Mouse (Mus musculus) forebrain, embryonic 11.5 days (tissue): ENCODE results near the gene Syde2. TPM values are rescaled to one million over a fixed set of nuclear protein-coding genes. Genes with fewer than 3 reads are reported as not detected.

Experiments
- ATAC-seq: fragments of 200-750 bp; cut with Nextera tagmentation; replicated peaks from 2 replicates; pipeline ENCODE4 v1.8.0; 2017; ENCODE audit warnings: moderate TSS enrichment; ENCODE audit not compliant: low FRiP score
- DNase-seq: peaks from one replicate; pipeline ENCODE4 v3.0.0-alpha.2; 2017; ENCODE audit warnings: low spot score
- H3K27ac ChIP-seq: fragments of 300-500 bp; sonication (generic); 2 replicates; pipeline ENCODE4 v1.5.1; 2014; ENCODE audit warnings: low read depth, low read length
- H3K27me3 ChIP-seq: fragments of 300-500 bp; sonication (generic); 2 replicates; pipeline ENCODE4 v1.6.1; 2014; ENCODE audit warnings: mild to moderate bottlenecking, low read length, mixed read lengths; ENCODE audit not compliant: control insufficient read depth, insufficient read depth
- H3K36me3 ChIP-seq: fragments of 300-500 bp; sonication (generic); 2 replicates; pipeline ENCODE4 v1.6.1; 2014; ENCODE audit warnings: mild to moderate bottlenecking, low read length, moderate library complexity, mixed read lengths; ENCODE audit not compliant: control insufficient read depth, insufficient read depth
- H3K4me1 ChIP-seq: fragments of 300-500 bp; sonication (generic); replicated peaks from 2 replicates; pipeline ENCODE4 v1.6.1; 2014; ENCODE audit warnings: low read length, mixed read lengths; ENCODE audit not compliant: control insufficient read depth, insufficient read depth
- H3K4me2 ChIP-seq: fragments of 300-500 bp; sonication (generic); 2 replicates; pipeline ENCODE4 v1.6.1; 2014; ENCODE audit warnings: low read depth, mild to moderate bottlenecking, low read length, moderate library complexity, mixed read lengths; ENCODE audit not compliant: severe bottlenecking
- H3K4me3 ChIP-seq: fragments of 300-500 bp; sonication (generic); 2 replicates; pipeline ENCODE4 v1.5.1; 2014; ENCODE audit warnings: low read depth, low read length
- H3K9ac ChIP-seq: fragments of 300-500 bp; sonication (generic); 2 replicates; pipeline ENCODE4 v1.6.1; 2014; ENCODE audit warnings: low read length
- H3K9me3 ChIP-seq: fragments of 300-500 bp; sonication (generic); 2 replicates; pipeline ENCODE4 v1.6.1; 2016; ENCODE audit warnings: low read length, mixed read lengths; ENCODE audit not compliant: control insufficient read depth
- WGBS: fragments of 180-500 bp; shearing (Covaris S2); extraction: QIAGEN DNeasy Blood & Tissue Kit; methylation state at CpG from one replicate; pipeline ENCODE4 v1.1.7; 2014; 5-methylcytosine and 5-hydroxymethylcytosine counted together
- polyA plus RNA-seq: library from polyadenylated mRNA; unstranded; fragments of >200 nt; fragmentation: Nextera tagmentation; extraction: Ambion mirVana; gene quantifications from 2 replicates; pipeline ENCODE4 v1.2.1, GENCODE M21; 2014

Syde2 gene
- polyA plus RNA-seq, 1 experiment from 2014 or later, result 2.0 TPM

GRCm38 (mm10) chr3:146011544-146012218, 24.0 kb downstream of the Syde2 start:
- 69% methylated on average over 8 of the region's 8 CpGs for WGBS

DNA sequence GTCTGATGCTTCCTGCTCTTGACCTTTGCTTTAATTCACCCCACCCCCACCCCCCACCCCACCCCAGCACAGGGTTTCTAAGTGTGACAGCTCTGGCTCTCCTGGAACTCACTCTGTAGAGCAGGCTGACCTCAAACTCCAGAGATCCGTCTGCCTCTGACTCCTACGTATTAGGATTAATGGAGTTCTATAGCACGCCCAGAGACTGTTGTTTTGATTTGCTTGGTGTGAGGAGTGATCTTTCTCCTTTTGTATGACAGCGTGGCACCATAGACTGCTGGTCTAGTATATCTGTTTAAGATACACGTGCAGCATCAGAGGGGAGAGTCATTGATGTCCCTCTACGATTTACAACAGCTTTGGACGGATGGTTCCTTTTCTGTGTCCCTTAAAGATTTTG, 25.8 kb downstream of the Syde2 start:
- DNase-seq (no peak), ATAC-seq (no peak)
- H3K27ac ChIP-seq, result no peak overlapping the region
- no peaks in the 10 kb centered on the region; the same call in 1 of the 2 replicates for H3K36me3 ChIP-seq
- H3K27me3 ChIP-seq, result no peaks in the 10 kb centered on the region
- no peak overlapping the region for H3K4me3 ChIP-seq
- WGBS, result 95% methylated on average over 7 of the region's 7 CpGs
- 0 out of 2 replicates have a peak, but pooled peaks cover 5% of the 10 kb centered on the region for H3K4me1 ChIP-seq
- no peaks in the 10 kb centered on the region for H3K9me3 ChIP-seq
- H3K4me2 ChIP-seq, result no peak overlapping the region
- H3K9ac ChIP-seq, result no peak overlapping the region

More at GRCm38 (mm10) chr3:146011544-146012218, 24.0 kb downstream of the Syde2 start:
- no peak overlapping the region for H3K4me2 ChIP-seq
- H3K4me3 ChIP-seq, result no peak overlapping the region
- DNase-seq (no peak), ATAC-seq (no peak)
- no peaks in the 10 kb centered on the region for H3K9me3 ChIP-seq
- H3K36me3 ChIP-seq, result no peaks in the 10 kb centered on the region; the same call in 1 of the 2 replicates
- H3K9ac ChIP-seq, result no peak overlapping the region
- H3K27ac ChIP-seq, result no peak overlapping the region
- H3K4me1 ChIP-seq, result no peaks in the 10 kb centered on the region
- no peaks in the 10 kb centered on the region for H3K27me3 ChIP-seq

DNA sequence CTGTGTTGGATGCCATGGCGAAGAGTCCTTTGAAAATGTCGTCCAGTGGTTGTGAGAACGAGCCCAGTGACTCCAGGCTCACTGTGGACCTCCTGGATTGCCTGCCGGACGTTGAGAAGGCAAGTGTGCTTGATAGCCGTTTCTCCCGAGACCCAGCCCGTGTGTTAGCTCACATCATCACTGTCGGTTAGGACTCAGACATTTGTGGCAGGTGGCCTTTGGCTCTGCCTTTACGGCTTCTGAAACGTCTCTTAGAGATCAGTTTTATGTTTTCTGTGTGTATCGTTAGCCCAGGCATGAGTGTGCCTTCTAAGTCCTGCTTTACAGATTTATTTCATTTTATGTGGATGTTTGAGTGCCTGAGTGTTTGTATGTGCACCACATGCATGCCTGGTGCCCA, 26.7 kb downstream of the Syde2 start:
- DNase-seq, result no peak
- WGBS, result 95% methylated on average over 12 of the region's 12 CpGs
- 0 out of 2 replicates have a peak, but pooled peaks cover 5% of the 10 kb centered on the region for H3K4me1 ChIP-seq
- no peak overlapping the region for H3K4me3 ChIP-seq
- no peak for ATAC-seq
- H3K9ac ChIP-seq, result no peak overlapping the region
- no peaks in the 10 kb centered on the region for H3K27me3 ChIP-seq
- no peaks in the 10 kb centered on the region for H3K9me3 ChIP-seq
- no peak overlapping the region for H3K27ac ChIP-seq
- H3K4me2 ChIP-seq, result no peak overlapping the region
- no peaks in the 10 kb centered on the region; the same call in 1 of the 2 replicates for H3K36me3 ChIP-seq

DNA sequence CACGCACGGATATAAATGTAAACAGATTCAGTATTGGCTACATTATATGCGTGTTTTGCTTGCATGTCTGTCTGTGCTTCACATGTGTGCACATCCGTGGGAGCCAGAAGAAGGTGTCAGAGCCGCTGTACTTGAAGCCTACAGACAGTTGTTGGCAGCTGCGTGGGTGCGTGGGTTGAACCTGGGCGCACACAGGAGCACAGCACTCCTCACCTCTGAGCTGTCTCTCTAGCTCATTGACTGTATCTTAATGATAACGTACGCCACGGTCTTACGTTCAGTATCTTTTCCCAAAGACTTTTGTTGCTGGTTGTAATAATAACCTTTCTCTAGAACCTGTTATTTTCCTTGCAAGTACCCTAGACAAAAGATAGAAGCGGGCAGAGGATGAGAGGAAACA, 29.3 kb downstream of the Syde2 start:
- Histone ChIP-seq H3K9ac (no peak overlapping the region), H3K4me1 (0 out of 2 replicates have a peak, but pooled peaks cover 5% of the 10 kb centered on the region), H3K27me3 (no peaks in the 10 kb centered on the region), H3K36me3 (no peaks in the 10 kb centered on the region; the same call in 1 of the 2 replicates), H3K4me2 (no peak overlapping the region), H3K27ac (no peak overlapping the region), H3K9me3 (no peaks in the 10 kb centered on the region), H3K4me3 (no peak overlapping the region)
- no peak for ATAC-seq
- WGBS, result 94% methylated on average over 13 of the region's 13 CpGs
- peak; percentile 24 for DNase-seq

DNA sequence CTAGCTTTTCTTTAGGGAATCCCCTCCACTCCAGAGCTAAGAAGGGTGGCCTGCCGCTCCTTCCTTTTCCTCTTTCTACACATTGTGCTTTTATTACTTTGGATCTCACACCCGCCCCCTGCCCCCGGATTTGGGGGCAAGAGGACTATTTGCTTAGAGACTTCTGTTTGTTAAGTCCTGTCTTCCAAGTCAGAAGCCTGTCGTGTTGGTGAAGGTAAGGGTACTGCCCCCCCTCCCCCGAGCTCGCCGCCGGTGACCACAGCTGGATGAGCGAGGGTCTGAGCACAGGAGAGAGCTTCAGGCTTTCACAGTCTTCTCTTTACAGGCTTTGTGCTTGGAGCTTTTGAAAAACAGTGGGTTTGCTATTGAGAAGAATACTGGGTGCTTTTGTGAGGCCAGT, 29.9 kb downstream of the Syde2 start:
- peak; percentile 46 for DNase-seq
- no peak overlapping the region for H3K4me2 ChIP-seq

GRCm38 (mm10) chr3:146022232-146022631, 34.6 kb downstream of the Syde2 start:
- no peak overlapping the region for H3K27ac ChIP-seq
- WGBS, result 95% methylated on average over 9 of the region's 9 CpGs
- H3K4me2 ChIP-seq, result no peak overlapping the region
- H3K9ac ChIP-seq, result no peak overlapping the region
- no peaks in the 10 kb centered on the region for H3K36me3 ChIP-seq
- no peaks in the 10 kb centered on the region for H3K9me3 ChIP-seq
- no peaks in the 10 kb centered on the region for H3K27me3 ChIP-seq
- ATAC-seq (no peak), DNase-seq (peak; percentile 21)
- H3K4me3 ChIP-seq, result no peak overlapping the region
- H3K4me1 ChIP-seq, result 0 out of 2 replicates have a peak, but pooled peaks cover 5% of the 10 kb centered on the region

More for the DNA sequence above, 29.9 kb downstream of the Syde2 start:
- Histone ChIP-seq H3K9me3 (no peaks in the 10 kb centered on the region), H3K36me3 (no peaks in the 10 kb centered on the region; the same call in 1 of the 2 replicates), H3K4me1 (0 out of 2 replicates have a peak, but pooled peaks cover 5% of the 10 kb centered on the region), H3K27ac (no peak overlapping the region), H3K4me3 (no peak overlapping the region), H3K9ac (no peak overlapping the region), H3K27me3 (no peaks in the 10 kb centered on the region)
- ATAC-seq, result no peak
- WGBS, result 63% methylated on average over 9 of the region's 9 CpGs

DNA sequence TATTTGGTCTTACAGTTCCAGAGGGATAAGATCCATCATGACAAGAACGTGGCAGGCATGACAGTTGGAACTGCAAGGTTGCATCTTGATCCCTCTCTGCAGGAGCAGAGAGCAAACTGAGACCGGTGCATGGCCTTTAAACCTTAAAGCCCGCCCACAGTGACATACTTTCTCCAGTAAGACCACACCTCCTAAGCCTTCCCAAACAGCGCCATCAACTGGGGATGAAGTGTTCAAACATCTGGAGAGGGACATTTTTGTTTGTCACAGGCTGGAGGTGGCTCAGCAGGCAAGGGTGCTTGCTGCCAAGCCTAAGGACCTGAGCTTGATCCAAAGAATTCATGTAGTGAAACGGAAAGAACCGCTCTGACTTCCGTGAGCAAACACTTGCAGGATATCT, 37.1 kb downstream of the Syde2 start:
- 88% methylated on average over 7 of the region's 7 CpGs for WGBS
- H3K36me3 ChIP-seq, result no peaks in the 10 kb centered on the region
- ATAC-seq (no peak), DNase-seq (no peak)
- H3K9me3 ChIP-seq, result no peaks in the 10 kb centered on the region
- no peak overlapping the region for H3K4me2 ChIP-seq
- H3K27me3 ChIP-seq, result no peaks in the 10 kb centered on the region
- H3K9ac ChIP-seq, result no peak overlapping the region
- no peak overlapping the region for H3K27ac ChIP-seq
- no peak overlapping the region for H3K4me3 ChIP-seq
- H3K4me1 ChIP-seq, result no peaks in the 10 kb centered on the region

DNA sequence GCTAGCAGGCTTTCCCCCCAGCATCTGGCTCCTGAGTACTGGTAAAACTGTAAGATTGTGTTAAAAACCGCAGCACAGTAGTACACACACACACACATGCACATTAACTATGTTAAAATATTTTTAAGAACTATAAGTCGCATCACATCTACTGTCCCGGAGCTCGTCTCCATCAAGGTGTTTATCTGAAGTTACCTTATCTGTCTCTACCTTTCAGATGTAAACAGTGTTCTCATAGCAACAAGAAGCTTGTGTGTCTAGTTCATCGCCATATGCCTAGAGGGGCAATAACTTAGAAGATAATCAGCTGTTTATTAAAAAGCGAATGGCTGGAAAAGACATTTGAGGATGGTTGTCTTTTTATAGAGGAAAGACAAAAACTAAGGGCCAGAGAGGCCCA, 37.8 kb downstream of the Syde2 start:
- no peak for DNase-seq
- 96% methylated on average over 6 of the region's 6 CpGs for WGBS
- no peaks in the 10 kb centered on the region for H3K4me1 ChIP-seq
- no peak overlapping the region for H3K4me2 ChIP-seq
- no peak for ATAC-seq
- no peaks in the 10 kb centered on the region for H3K9me3 ChIP-seq
- no peaks in the 10 kb centered on the region for H3K36me3 ChIP-seq
- H3K9ac ChIP-seq, result no peak overlapping the region
- no peak overlapping the region for H3K27ac ChIP-seq
- H3K27me3 ChIP-seq, result no peaks in the 10 kb centered on the region
- H3K4me3 ChIP-seq, result no peak overlapping the region

GRCm38 (mm10) chr3:146027116-146027515, 39.4 kb downstream of the Syde2 start:
- Histone ChIP-seq H3K27me3 (no peaks in the 10 kb centered on the region), H3K4me1 (no peaks in the 10 kb centered on the region), H3K36me3 (no peaks in the 10 kb centered on the region), H3K9me3 (no peaks in the 10 kb centered on the region), H3K9ac (no peak overlapping the region), H3K4me3 (no peak overlapping the region), H3K4me2 (no peak overlapping the region), H3K27ac (no peak overlapping the region)
- ATAC-seq (no peak), DNase-seq (no peak)
- WGBS, result 45% methylated on average over 6 of the region's 6 CpGs
